Mouse (Mus musculus) limb, embryonic 15.5 days (tissue): ENCODE data around the gene Ubtf. TPM values are rescaled to one million over a fixed set of nuclear protein-coding genes. Genes with fewer than 3 reads are reported as not detected.
A peak's percentile ranks its signal among the peaks of the same experiment; 100 is the strongest.

Experiments
- ATAC-seq: fragments of 200-750 bp; cut with Nextera tagmentation; 2 replicates; pipeline ENCODE4 v1.8.0; 2017; ENCODE audit warnings: low read depth, moderate TSS enrichment; ENCODE audit not compliant: insufficient number of reproducible peaks, low FRiP score, low TSS enrichment
- H3K27ac ChIP-seq: fragments of 300-500 bp; sonication (generic); 2 replicates; pipeline ENCODE4 v1.5.1; 2015; ENCODE audit warnings: moderate library complexity, mild to moderate bottlenecking, inconsistent platforms
- H3K27me3 ChIP-seq: fragments of 300-500 bp; sonication (generic); 2 replicates; pipeline ENCODE4 v1.6.1; 2015; ENCODE audit warnings: inconsistent platforms
- H3K36me3 ChIP-seq: fragments of 300-500 bp; sonication (generic); 2 replicates; pipeline ENCODE4 v1.6.1; 2015; ENCODE audit warnings: inconsistent platforms
- H3K4me1 ChIP-seq: fragments of 300-500 bp; sonication (generic); 2 replicates; pipeline ENCODE4 v1.6.1; 2015; ENCODE audit warnings: inconsistent platforms
- H3K4me2 ChIP-seq: fragments of 300-500 bp; sonication (generic); 2 replicates; pipeline ENCODE4 v1.6.1; 2015; ENCODE audit warnings: mild to moderate bottlenecking, inconsistent platforms
- H3K4me3 ChIP-seq: fragments of 300-500 bp; sonication (generic); 2 replicates; pipeline ENCODE4 v1.5.1; 2015; ENCODE audit warnings: mild to moderate bottlenecking, inconsistent platforms
- H3K9ac ChIP-seq: fragments of 300-500 bp; sonication (generic); 2 replicates; pipeline ENCODE4 v1.6.1; 2015; ENCODE audit warnings: inconsistent platforms
- H3K9me3 ChIP-seq: fragments of 300-500 bp; sonication (generic); 2 replicates; pipeline ENCODE4 v1.6.1; 2016; ENCODE audit warnings: inconsistent platforms
- WGBS: fragments of 180-500 bp; shearing (Covaris S2); methylation state at CpG from one replicate; pipeline ENCODE4 v1.1.7; 2015; 5-methylcytosine and 5-hydroxymethylcytosine counted together
- polyA plus RNA-seq: library from polyadenylated mRNA; unstranded; fragments of >200 nt; fragmentation: Nextera tagmentation; extraction: Ambion mirVana; gene quantifications from 2 replicates; pipeline ENCODE4 v1.2.1, GENCODE M21; 2015

Gene Ubtf
- polyA plus RNA-seq, 1 experiment from 2014 or later = 85.7 TPM

DNA sequence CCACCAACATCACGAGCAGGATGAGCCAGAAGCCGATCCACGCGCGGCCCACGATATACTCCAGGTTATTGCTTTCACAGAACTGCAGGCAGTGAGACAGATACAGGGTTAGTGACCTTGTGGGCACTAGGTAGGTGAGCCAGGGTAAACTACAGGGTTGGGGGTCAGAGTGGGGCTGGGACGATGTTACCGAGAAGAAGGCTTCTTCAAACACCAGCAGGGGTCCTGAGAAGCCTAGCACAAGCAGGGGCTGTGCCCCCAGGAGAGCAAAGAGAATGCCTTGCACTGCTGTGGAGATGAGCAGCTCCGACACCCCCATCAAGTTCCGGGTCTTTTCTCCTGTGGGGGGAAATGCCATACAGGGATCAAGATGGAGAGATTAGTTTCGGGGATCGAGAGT lies 36.6 kb upstream of the Ubtf start:
- no peak overlapping the region for H3K4me3 ChIP-seq
- WGBS = 83% methylated on average over 12 of the region's 12 CpGs
- peaks cover 21% of the 10 kb centered on the region; the same call in 1 of the 2 replicates for H3K27me3 ChIP-seq
- H3K27ac ChIP-seq = no peak overlapping the region
- ATAC-seq = no peak
- H3K9ac ChIP-seq = no peak overlapping the region
- 0 out of 2 replicates have a peak, but pooled peaks cover 2% of the 10 kb centered on the region for H3K4me1 ChIP-seq
- no peaks in the 10 kb centered on the region for H3K36me3 ChIP-seq
- no peak overlapping the region for H3K4me2 ChIP-seq
- H3K9me3 ChIP-seq = no peaks in the 10 kb centered on the region

DNA sequence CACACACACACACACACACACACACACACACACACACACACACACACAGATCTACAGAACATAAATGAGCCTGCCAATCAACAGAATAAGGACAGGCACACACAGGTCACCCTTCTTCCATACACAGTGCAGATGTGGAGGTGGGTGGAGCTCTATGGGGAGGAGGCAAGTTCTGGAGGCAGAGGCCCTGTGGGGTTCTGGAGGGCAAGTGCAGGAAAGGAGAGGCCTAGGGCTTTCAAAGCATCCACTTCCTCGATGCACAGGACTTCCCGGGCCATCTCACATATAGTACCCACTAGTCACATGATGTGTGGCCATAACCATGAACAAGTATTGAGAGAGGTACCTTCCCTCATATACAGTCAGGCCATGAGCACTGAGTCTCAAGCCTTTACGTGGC lies 36.0 kb upstream of the Ubtf start:
- no peak overlapping the region for H3K4me2 ChIP-seq
- ATAC-seq = no peak
- no peaks in the 10 kb centered on the region for H3K36me3 ChIP-seq
- peaks cover 21% of the 10 kb centered on the region; the same call in 1 of the 2 replicates for H3K27me3 ChIP-seq
- H3K4me1 ChIP-seq = 0 out of 2 replicates have a peak, but pooled peaks cover 2% of the 10 kb centered on the region
- H3K9ac ChIP-seq = no peak overlapping the region
- no peak overlapping the region for H3K4me3 ChIP-seq
- no peak overlapping the region for H3K27ac ChIP-seq
- H3K9me3 ChIP-seq = no peaks in the 10 kb centered on the region
- WGBS = 85% methylated on average over 3 of the region's 3 CpGs

DNA sequence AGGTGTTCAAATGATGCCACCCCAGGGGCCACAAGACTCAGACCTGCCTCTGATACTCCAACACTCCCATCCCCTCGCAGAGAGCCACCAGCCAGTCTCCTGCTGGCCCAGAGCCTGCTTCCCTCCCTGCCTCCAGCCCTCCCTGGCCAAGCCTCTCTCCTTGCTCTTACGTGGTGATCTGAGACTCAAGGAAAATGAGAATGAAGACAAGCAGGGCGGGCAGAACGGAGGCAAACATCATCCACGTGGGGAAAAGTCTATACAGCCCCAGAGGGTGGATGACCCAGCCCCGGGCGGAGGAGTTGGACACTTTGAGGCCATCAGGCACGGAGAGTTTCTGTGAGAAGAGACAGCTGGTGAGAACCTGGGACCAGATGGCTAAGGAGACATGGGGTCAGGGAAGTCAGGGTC lies 33.5 kb upstream of the Ubtf start:
- H3K4me2 ChIP-seq = no peak overlapping the region
- H3K4me3 ChIP-seq = no peak overlapping the region
- no peaks in the 10 kb centered on the region for H3K9me3 ChIP-seq
- ATAC-seq = no peak
- WGBS = 42% methylated on average over 8 of the region's 8 CpGs
- H3K27me3 ChIP-seq = peaks cover 18% of the 10 kb centered on the region; the same call in 1 of the 2 replicates
- 0 out of 2 replicates have a peak, but pooled peaks cover 2% of the 10 kb centered on the region for H3K4me1 ChIP-seq
- H3K27ac ChIP-seq = no peak overlapping the region
- H3K36me3 ChIP-seq = no peaks in the 10 kb centered on the region
- no peak overlapping the region for H3K9ac ChIP-seq

DNA sequence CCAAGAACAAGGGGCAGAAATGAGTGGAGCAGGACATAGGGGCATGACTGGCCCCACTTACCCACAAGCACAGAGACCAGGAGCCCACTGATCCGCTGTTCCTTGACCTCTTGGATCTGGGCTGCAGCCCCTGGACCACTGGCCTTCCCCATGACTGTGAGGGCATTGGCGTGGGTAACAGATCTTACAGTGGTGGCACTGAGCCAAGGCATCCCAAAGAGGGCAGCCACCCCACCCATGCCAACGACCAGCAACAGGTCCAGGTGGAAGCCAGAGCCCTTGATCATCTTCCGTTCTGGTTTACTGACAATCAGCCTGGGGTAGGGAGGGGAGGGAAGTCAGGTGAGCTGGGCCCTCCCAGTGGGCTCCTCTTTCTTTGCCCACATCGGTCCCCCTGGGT lies 32.8 kb upstream of the Ubtf start:
- no peaks in the 10 kb centered on the region for H3K36me3 ChIP-seq
- peaks cover 18% of the 10 kb centered on the region; the same call in 1 of the 2 replicates for H3K27me3 ChIP-seq
- H3K4me3 ChIP-seq = no peak overlapping the region
- H3K4me2 ChIP-seq = no peak overlapping the region
- ATAC-seq = no peak
- no peak overlapping the region for H3K27ac ChIP-seq
- no peak overlapping the region for H3K9ac ChIP-seq
- 57% methylated on average over 5 of the region's 5 CpGs for WGBS
- no peaks in the 10 kb centered on the region for H3K9me3 ChIP-seq
- 0 out of 2 replicates have a peak, but pooled peaks cover 5% of the 10 kb centered on the region for H3K4me1 ChIP-seq

DNA sequence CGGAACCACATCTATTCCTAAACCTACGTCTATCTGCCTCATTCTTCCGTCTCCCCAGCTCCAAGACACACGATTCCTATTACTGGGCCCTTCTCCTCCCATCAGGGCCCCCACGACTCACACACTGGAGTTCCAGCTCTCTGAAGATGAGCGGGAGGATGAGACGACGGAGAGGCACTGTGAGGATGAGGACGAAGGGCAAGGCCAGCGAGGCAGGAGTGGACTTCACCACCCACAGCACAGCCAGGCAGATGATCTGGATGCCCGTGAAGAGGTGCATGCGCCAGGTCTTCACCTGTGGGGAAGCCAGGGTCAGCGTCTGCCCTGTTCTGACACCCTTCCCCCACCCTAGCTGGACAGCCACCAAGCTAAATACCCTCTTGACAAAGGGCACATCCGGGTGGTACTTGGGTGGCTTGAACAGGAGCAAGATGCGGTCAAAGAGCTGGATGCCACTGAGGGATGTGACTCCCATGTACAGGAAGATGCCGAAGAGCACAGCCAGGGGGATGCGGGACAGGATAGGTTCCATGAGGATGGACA lies 31.5 kb upstream of the Ubtf start:
- 0 out of 2 replicates have a peak, but pooled peaks cover 5% of the 10 kb centered on the region for H3K4me1 ChIP-seq
- ATAC-seq = no peak
- no peaks in the 10 kb centered on the region for H3K36me3 ChIP-seq
- H3K4me2 ChIP-seq = no peak overlapping the region
- WGBS = 88% methylated on average over 17 of the region's 17 CpGs
- H3K27me3 ChIP-seq = peaks cover 12% of the 10 kb centered on the region; the same call in 1 of the 2 replicates
- no peak overlapping the region for H3K4me3 ChIP-seq
- no peaks in the 10 kb centered on the region for H3K9me3 ChIP-seq
- H3K27ac ChIP-seq = no peak overlapping the region
- no peak overlapping the region for H3K9ac ChIP-seq

DNA sequence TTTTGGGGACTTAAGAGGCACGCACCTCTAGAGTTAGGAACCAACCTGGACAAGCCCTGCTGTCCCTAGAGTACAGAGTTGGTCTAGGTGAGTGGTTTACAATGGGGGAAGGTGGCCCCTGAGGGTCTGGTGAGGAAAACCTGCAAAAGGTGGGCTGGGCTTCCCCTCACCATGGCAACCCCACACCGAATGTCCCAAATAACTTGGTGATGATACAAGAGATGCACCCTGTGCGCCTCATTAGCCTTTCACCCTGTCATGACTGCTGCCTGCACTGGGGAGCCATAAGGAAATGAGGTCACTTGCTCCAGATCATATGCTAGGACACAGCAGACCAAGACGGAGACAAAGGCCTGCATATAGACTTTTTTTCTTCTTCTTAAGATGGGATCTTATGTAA lies 30.9 kb upstream of the Ubtf start:
- Histone ChIP-seq H3K4me3 (no peak overlapping the region), H3K27ac (no peak overlapping the region), H3K9me3 (no peaks in the 10 kb centered on the region), H3K4me2 (no peak overlapping the region), H3K36me3 (no peaks in the 10 kb centered on the region), H3K27me3 (peaks cover 12% of the 10 kb centered on the region; the same call in 1 of the 2 replicates), H3K9ac (no peak overlapping the region), H3K4me1 (0 out of 2 replicates have a peak, but pooled peaks cover 5% of the 10 kb centered on the region)
- WGBS = 79% methylated on average over 4 of the region's 4 CpGs
- ATAC-seq = peak; percentile 36; the same call in 1 of the 2 replicates

DNA sequence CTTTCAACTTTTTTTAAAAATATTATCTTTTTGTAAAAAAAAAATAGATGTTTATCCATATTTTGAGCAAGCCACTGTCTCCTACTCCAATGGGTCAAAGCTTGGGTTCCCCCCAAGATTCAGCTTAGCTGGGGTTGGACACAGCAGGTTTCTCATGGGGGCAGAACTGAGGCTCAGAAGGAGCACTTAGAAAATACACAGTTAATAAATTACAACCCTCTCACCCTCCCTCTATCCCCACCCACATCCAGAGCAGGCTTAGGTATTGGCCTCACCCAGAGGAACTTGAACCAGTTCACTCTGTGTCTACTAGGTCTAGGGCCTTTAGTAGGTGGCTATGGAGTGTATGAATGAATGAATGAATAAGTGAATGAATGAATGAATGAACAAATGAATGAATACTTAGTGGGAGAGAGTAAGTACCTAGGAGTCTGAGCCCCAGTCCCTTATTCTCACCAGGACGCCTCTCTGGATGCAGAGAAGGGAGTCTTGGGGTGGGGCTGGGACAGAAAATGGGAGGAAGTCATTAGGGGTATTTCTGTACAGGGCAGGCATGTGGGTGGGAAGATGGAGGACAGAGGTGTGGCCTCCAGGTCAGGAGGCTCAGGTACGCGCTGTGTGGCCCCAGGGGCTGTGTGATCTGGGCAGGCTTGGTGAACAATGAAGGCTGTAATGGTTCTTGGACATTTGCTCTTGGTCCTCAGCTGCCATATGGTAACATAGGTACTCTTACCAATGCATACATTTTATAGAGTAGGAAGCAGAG lies 29.8 kb upstream of the Ubtf start:
- no peak overlapping the region for H3K4me3 ChIP-seq
- H3K36me3 ChIP-seq = no peaks in the 10 kb centered on the region
- H3K9ac ChIP-seq = no peak overlapping the region
- no peak overlapping the region for H3K4me2 ChIP-seq
- ATAC-seq = no peak
- WGBS = 79% methylated on average over 3 of the region's 3 CpGs
- peaks cover 12% of the 10 kb centered on the region; the same call in 1 of the 2 replicates for H3K27me3 ChIP-seq
- no peaks in the 10 kb centered on the region for H3K9me3 ChIP-seq
- H3K27ac ChIP-seq = no peak overlapping the region
- H3K4me1 ChIP-seq = 0 out of 2 replicates have a peak, but pooled peaks cover 5% of the 10 kb centered on the region

DNA sequence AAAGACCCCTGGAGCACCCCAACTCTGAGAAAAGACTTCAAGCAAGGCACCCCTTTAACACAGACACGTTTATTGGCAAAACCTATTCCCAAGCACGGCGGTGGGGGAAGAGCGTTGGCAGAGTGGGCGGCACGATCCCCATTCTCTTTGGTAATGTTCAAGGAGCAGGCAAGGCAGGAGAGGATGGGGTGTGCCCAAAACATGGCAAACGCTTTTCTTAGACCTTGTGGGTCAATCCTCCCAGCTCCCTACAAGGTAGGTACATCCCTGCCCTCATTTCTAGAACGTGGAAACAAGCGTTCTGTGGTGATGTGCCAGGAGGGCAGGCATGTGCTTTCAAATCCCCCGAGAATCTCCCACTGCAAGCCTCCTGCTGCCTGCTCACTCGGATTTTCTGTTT lies 29.2 kb upstream of the Ubtf start:
- H3K4me2 ChIP-seq = no peak overlapping the region
- H3K27me3 ChIP-seq = peaks cover 8% of the 10 kb centered on the region; the same call in 1 of the 2 replicates
- H3K36me3 ChIP-seq = no peaks in the 10 kb centered on the region
- H3K9ac ChIP-seq = no peak overlapping the region
- WGBS = 81% methylated on average over 11 of the region's 11 CpGs
- ATAC-seq = no peak
- no peak overlapping the region for H3K4me3 ChIP-seq
- no peaks in the 10 kb centered on the region for H3K9me3 ChIP-seq
- no peak overlapping the region for H3K27ac ChIP-seq
- H3K4me1 ChIP-seq = 0 out of 2 replicates have a peak, but pooled peaks cover 5% of the 10 kb centered on the region

DNA sequence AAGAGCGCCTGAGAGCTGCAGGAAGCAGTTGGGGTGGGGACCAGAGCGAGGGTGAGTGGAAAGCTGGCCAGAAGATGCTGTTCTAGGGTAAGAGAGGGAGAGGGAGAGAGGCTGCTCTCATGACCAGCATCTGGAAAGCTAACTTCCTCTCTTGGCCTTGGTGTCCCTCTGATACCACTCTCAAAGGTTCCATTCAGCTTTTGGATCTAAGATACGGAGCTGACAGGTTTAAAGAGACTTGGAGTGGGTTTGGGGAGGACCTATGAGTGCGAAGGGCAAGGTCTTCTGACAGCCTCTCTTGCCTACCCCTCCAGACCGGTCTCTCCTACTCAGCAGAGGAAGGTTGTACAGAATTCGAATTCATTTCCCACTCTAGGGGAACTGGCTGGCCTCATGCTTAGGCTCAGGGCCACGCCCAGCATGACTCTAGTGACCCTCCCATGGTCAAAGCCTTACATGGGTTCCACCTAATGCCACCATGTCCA lies 28.6 kb upstream of the Ubtf start:
- no peaks in the 10 kb centered on the region for H3K36me3 ChIP-seq
- 0 out of 2 replicates have a peak, but pooled peaks cover 5% of the 10 kb centered on the region for H3K4me1 ChIP-seq
- no peak overlapping the region for H3K9ac ChIP-seq
- ATAC-seq = no peak
- no peak overlapping the region for H3K4me3 ChIP-seq
- no peaks in the 10 kb centered on the region for H3K9me3 ChIP-seq
- WGBS = 86% methylated on average over 7 of the region's 7 CpGs
- no peak overlapping the region for H3K4me2 ChIP-seq
- no peak overlapping the region for H3K27ac ChIP-seq
- 0 out of 2 replicates have a peak, but pooled peaks cover 4% of the 10 kb centered on the region for H3K27me3 ChIP-seq

DNA sequence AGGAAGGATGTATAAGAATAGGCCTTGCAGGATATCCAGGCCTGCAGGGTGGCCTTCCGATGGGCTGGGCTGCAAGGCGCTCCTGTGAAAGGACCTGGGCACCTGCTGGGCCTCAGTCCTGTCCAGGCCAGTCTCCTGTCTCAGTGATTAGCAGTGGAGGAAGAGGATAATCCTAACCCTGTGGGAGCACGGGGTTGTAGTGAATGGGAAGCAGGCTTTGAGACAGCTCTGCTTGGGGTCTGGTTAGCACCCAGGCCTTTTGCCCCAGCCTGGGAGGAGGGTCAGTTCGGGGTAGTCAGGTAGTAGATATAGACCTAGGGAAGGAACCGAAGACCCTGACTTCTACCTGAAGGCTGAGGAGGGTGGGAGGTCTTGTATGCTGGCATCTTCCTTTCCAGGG lies 28.1 kb upstream of the Ubtf start:
- H3K36me3 ChIP-seq = no peaks in the 10 kb centered on the region
- H3K9ac ChIP-seq = no peak overlapping the region
- no peak overlapping the region for H3K4me3 ChIP-seq
- 66% methylated on average over 5 of the region's 5 CpGs for WGBS
- no peaks in the 10 kb centered on the region for H3K27me3 ChIP-seq
- H3K4me1 ChIP-seq = 0 out of 2 replicates have a peak, but pooled peaks cover 3% of the 10 kb centered on the region
- no peak for ATAC-seq
- no peak overlapping the region for H3K4me2 ChIP-seq
- H3K9me3 ChIP-seq = no peaks in the 10 kb centered on the region
- no peak overlapping the region for H3K27ac ChIP-seq

DNA sequence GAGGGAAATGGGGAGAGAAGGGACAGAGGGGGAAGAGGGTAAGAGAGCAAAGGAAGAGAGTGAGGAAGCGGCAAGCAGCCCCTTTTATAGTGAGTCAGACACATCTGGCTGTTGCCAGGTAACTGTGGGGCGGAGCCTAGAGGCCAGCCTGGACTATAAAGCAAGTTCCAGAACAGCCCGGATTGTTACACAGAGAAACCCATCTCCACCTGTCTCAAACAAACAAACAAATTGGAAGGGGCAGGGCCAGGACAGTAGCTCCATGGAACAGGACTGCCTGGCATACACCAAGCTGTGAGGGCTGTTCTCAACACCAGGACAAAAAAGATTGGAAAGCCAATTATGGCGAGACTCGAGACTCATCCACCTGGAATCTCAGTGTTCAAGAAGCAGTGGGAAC lies 27.4 kb upstream of the Ubtf start:
- Histone ChIP-seq H3K27me3 (no peaks in the 10 kb centered on the region), H3K36me3 (no peaks in the 10 kb centered on the region), H3K4me3 (no peak overlapping the region), H3K4me1 (0 out of 2 replicates have a peak, but pooled peaks cover 3% of the 10 kb centered on the region), H3K27ac (no peak overlapping the region), H3K9me3 (no peaks in the 10 kb centered on the region), H3K4me2 (no peak overlapping the region), H3K9ac (no peak overlapping the region)
- 50% methylated on average over 5 of the region's 5 CpGs for WGBS
- no peak for ATAC-seq

DNA sequence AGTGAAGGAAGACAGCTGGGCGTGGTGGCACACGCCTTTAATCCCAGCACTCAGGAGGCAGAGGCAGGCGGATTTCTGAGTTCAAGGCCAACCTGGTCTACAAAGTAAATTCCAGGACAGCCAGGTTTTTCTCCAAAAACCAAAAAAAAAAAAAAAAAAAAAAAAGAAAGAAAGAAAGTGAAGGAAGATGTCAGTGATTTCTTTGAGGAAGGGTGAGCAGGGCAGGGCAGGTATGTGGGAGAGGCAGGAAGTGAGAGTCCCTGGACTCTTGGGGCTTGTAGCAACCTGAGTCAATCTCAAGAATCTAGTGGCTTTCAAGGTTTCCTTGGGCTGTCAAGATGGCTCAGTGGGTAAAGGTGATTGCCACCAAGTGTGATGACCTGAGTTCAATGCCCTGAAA lies 24.9 kb upstream of the Ubtf start:
- H3K4me2 ChIP-seq = no peak overlapping the region
- WGBS = 84% methylated on average over 3 of the region's 3 CpGs
- no peaks in the 10 kb centered on the region for H3K36me3 ChIP-seq
- no peaks in the 10 kb centered on the region for H3K9me3 ChIP-seq
- H3K27me3 ChIP-seq = no peaks in the 10 kb centered on the region
- no peak overlapping the region for H3K27ac ChIP-seq
- 0 out of 2 replicates have a peak, but pooled peaks cover 3% of the 10 kb centered on the region for H3K4me1 ChIP-seq
- H3K4me3 ChIP-seq = no peak overlapping the region
- H3K9ac ChIP-seq = no peak overlapping the region
- ATAC-seq = no peak
